Comparison of ENCODE assay signal across 9 mouse cellular contexts in the genomic region with DNA sequence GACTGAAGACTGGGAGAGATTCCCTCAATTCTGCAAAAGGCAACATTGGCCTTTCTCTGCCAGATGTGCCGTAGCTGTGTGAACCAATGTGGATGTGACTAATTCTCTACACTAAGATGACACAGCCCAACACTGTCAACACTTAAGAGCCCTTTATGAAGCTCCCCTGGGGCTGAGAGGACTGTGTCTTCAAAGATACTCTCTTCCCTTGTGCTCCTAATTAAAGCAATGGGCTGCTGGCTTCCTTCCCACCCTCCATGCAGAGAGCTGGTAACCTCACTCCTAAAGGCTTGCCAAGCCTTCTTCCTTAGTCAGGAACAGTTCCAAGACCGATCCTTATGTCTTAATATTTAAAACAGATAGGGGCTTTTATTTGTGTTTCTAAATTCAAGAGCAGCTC.
DNase-seq lines count a peak whose midpoint lies in the region; ATAC-seq lines count a peak whose summit lies in the region.
"Had no signal": no experiment of that assay in that cellular context is flagged by ENCODE, and none has a peak within 500 bp of the region (broad histone marks: within the 10 kb centered on the region; RNA-seq: fewer than 3 reads in every experiment).

No protein-coding gene starts in this region.

- no peaks in the 10 kb centered on the region for H3K4me1 ChIP-seq in hindbrain, embryonic 14.5 days (replicated peaks; ENCODE audit: control insufficient read depth, insufficient read depth, low read length)
- H3K4me1 ChIP-seq in hindbrain, embryonic 10.5 days (replicated peaks): peaks cover 8% of the 10 kb centered on the region; the same call in 1 of the 2 replicates
- H3K4me1 ChIP-seq: neural tube, embryonic 12.5 days had no signal

- no peak overlapping the region for H3K4me2 ChIP-seq in hindbrain, embryonic 14.5 days (replicated peaks)
- H3K4me2 ChIP-seq: neural tube, embryonic 12.5 days had no signal

- H3K27ac ChIP-seq in hindbrain, embryonic 14.5 days: no peak overlapping the region
- no peak overlapping the region for H3K27ac ChIP-seq in hindbrain, embryonic 10.5 days
- H3K27ac ChIP-seq: neural tube, embryonic 12.5 days had no signal

- peak; percentile 33 for DNase-seq in hindbrain, embryonic 14.5 days (ENCODE audit: low spot score)
- no peak for DNase-seq in hindbrain, embryonic 10.5 days (ENCODE audit: low spot score)
- peak; percentile 62 for DNase-seq in 3T3-L1 (ENCODE audit: low read depth, low spot score)
- DNase-seq in cerebellum, adult 9-11 months: peak; percentile 16
- DNase-seq in layer of hippocampus, adult 9-11 months: peak; percentile 57
- no peak for DNase-seq in urinary bladder, postnatal 14 days (ENCODE audit: low spot score)
- no peak for DNase-seq in embryo, embryonic 9.5 days (ENCODE audit: extremely low spot score)
- DNase-seq in kidney, adult 18-20 months: no peak

- H3K9me3 ChIP-seq in hindbrain, embryonic 14.5 days (ENCODE audit: control insufficient read depth, low read length): no peaks in the 10 kb centered on the region
- H3K9me3 ChIP-seq in hindbrain, embryonic 10.5 days: no peaks in the 10 kb centered on the region
- H3K9me3 ChIP-seq: neural tube, embryonic 12.5 days had no signal

- no peaks in the 10 kb centered on the region for H3K27me3 ChIP-seq in hindbrain, embryonic 14.5 days (ENCODE audit: control insufficient read depth, insufficient read depth, low read length)
- no peaks in the 10 kb centered on the region for H3K27me3 ChIP-seq in hindbrain, embryonic 10.5 days (ENCODE audit: insufficient read depth, poor library complexity, severe bottlenecking)
- H3K27me3 ChIP-seq: neural tube, embryonic 12.5 days had no signal

- H3K4me3 ChIP-seq in hindbrain, embryonic 14.5 days (replicated peaks; ENCODE audit: low read length): no peak overlapping the region
- H3K4me3 ChIP-seq in hindbrain, embryonic 10.5 days: no peak overlapping the region
- H3K4me3 ChIP-seq: neural tube, embryonic 12.5 days had no signal

- ATAC-seq in hindbrain, embryonic 14.5 days (ENCODE audit: low FRiP score): 0 out of 2 replicates have a peak, but pooled peaks have one; percentile 59

- H3K36me3 ChIP-seq in hindbrain, embryonic 14.5 days (replicated peaks; ENCODE audit: control insufficient read depth, insufficient read depth): no peaks in the 10 kb centered on the region
- no peaks in the 10 kb centered on the region for H3K36me3 ChIP-seq in hindbrain, embryonic 10.5 days
- H3K36me3 ChIP-seq: neural tube, embryonic 12.5 days had no signal

- WGBS in hindbrain, embryonic 14.5 days: 65% methylated on average over 2 of the region's 2 CpGs
- 67% methylated on average over 2 of the region's 2 CpGs for WGBS in hindbrain, embryonic 10.5 days

- H3K9ac ChIP-seq in hindbrain, embryonic 14.5 days: no peak overlapping the region
- H3K9ac ChIP-seq: neural tube, embryonic 12.5 days had no signal

Comparison
In these comparisons a context has a peak if more than half of its experiments do, and no peak if none do; other contexts are left out.
1. DNase-seq: peak in hindbrain, embryonic 14.5 days (single experiment), 3T3-L1 (single experiment), cerebellum, adult 9-11 months (single experiment) and layer of hippocampus, adult 9-11 months (single experiment); none in hindbrain, embryonic 10.5 days (single experiment), urinary bladder, postnatal 14 days (single experiment), embryo, embryonic 9.5 days (single experiment) and kidney, adult 18-20 months (single experiment).